Mouse (Mus musculus) small intestine, adult 2 months (tissue): ENCODE measurements around the gene Mok.

Experiments used
- CTCF ChIP-seq: fragments of 200-500 bp; IDR thresholded peaks from 2 replicates; pipeline ENCODE4 v1.5.1; 2012; ENCODE audit warnings: low read depth, mild to moderate bottlenecking, control low read depth, inconsistent platforms, low read length, moderate library complexity, mixed read lengths; ENCODE audit not compliant: insufficient replicate concordance, insufficient read length; ENCODE audit errors: extremely low read depth
- POLR2A ChIP-seq: fragments of 200-500 bp; IDR thresholded peaks from 2 replicates; pipeline ENCODE4 v1.6.1; 2012; ENCODE audit warnings: low read depth, mild to moderate bottlenecking, control low read depth, inconsistent platforms, low read length, moderate library complexity

DNA sequence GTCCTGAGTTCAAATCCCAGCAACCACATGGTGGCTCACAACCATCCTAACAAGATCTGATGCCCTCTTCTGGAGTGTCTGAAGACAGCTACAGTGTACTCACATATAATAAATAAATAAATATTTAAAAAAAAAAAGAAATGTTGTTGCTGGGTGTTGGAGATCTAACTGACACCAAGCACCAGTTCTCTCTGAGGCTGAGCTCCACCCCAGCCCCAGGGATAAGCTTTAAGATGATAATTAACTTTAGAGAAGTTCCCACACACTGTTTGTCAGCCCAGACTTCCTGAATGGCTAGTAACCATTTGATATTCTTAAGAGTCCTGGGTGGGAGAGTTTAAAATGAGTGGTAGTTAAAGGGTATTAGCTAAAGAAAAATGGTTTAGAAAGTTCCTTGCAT is 19.6 kb upstream of the Mok start:
- TF ChIP-seq CTCF, result no peak
- TF ChIP-seq POLR2A, result no peak
